Mouse (Mus musculus) MEL (cell line): ENCODE results near the gene Aqp6.

Experiments
- CTCF ChIP-seq, 3 experiments: IDR thresholded peaks in 2 of 3; conservative IDR thresholded peaks in 1 of 3; 2 replicates each; pipeline ENCODE4 v1.5.1; 2011 to 2012; ENCODE audit warnings: low read length in 3 of 3, low read depth in 2 of 3, mild to moderate bottlenecking in 2 of 3, improper control_type of control experiment in 1 of 3, inconsistent platforms in 1 of 3, mixed read lengths in 1 of 3, moderate library complexity in 1 of 3; ENCODE audit not compliant: control insufficient read depth in 1 of 3, insufficient read depth in 1 of 3, poor library complexity in 1 of 3, severe bottlenecking in 1 of 3
- MAFK ChIP-seq: IDR thresholded peaks from 2 replicates; pipeline ENCODE4 v1.6.1; 2011; ENCODE audit warnings: low read depth, mild to moderate bottlenecking, low read length, improper control_type of control experiment, borderline replicate concordance
- UBTF ChIP-seq: IDR thresholded peaks from 2 replicates; pipeline ENCODE4 v1.6.1; 2012; ENCODE audit warnings: low read depth, mild to moderate bottlenecking, inconsistent platforms, low read length, improper control_type of control experiment, moderate library complexity, borderline replicate concordance; ENCODE audit not compliant: insufficient read depth

GRCm38 (mm10) chr15:99653291-99653690 is 52.1 kb downstream of the Aqp6 start:
- TF ChIP-seq UBTF = no peak
- TF ChIP-seq CTCF (IDR thresholded peaks at IDR 0.05 in 2 of 3, conservative IDR thresholded peaks at IDR 0.05 in 1 of 3; ENCODE audit: control insufficient read depth in 1 of 3, insufficient read depth in 1 of 3, low read depth in 2 of 3, low read length in 3 of 3, poor library complexity in 1 of 3, severe bottlenecking in 1 of 3) = peak in 2 of 3 experiments; percentile 16 to 44; a peak in 4 of 6 replicates
- no peak for TF ChIP-seq MAFK
